Mouse (Mus musculus): Measurements from ENCODE around the gene Myo16.
A peak's percentile ranks its signal among the peaks of the same experiment; 100 is the strongest.

Gene Myo16

GRCm38 (mm10) chr8:10633360-10634140 is 479.8 kb downstream of the Myo16 start:
- DNase-seq = peak; percentile 72

GRCm38 (mm10) chr8:10634421-10634820 is 480.7 kb downstream of the Myo16 start:
- DNase-seq = peak; percentile 91

DNA sequence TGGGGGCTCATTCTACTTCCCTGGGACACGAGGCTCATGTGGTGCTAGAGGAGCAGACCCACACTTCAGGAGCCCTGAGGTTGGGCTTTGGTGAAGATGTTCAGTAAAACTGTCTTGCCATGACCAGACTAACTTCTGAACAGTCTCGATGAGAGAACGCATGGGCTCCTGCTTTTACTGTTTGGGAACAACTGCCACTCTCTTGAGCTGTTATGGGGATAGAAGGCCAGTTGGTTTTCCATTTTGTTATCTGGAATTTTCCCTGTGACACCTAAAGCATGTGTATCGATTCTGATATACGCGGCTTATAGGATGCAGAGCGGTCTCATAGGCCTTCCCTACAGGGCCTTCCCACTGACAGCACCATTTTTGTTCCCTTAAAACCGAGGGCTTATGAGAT is 485.2 kb downstream of the Myo16 start:
- DNase-seq = peak; percentile 64

- DNase-seq = peak; percentile 82
These were observed 486.6 kb downstream of the Myo16 start for GRCm38 (mm10) chr8:10640176-10640810.

- DNase-seq = no peak
These were observed 487.1 kb downstream of the Myo16 start for GRCm38 (mm10) chr8:10640859-10641258.

DNA sequence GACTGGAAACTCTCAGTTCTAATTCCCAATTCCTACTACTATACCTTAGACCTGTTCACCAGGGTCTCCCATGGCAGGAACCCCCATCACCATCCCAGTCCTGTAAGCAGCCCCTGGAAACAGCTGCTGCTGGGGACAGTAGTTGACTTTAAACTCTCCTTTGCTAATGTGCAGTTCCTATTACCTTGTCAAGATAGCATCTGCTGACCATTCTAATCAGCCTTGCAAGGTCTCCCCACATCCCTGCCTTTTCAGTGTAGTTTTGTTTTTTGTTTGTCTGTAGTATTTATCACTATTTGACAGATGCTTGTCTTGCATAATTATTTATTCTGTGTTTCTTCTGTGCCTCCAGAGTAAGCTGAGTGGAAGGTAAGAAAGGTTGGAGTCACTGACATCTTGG is 487.6 kb downstream of the Myo16 start:
- DNase-seq = peak; percentile 72

GRCm38 (mm10) chr8:10643244-10643643 is 489.5 kb downstream of the Myo16 start:
- peak; percentile 79 for DNase-seq

GRCm38 (mm10) chr8:10644481-10644880 is 490.8 kb downstream of the Myo16 start:
- DNase-seq = peak; percentile 85

- peak; percentile 48 for DNase-seq
These were observed 492.0 kb downstream of the Myo16 start for GRCm38 (mm10) chr8:10645740-10646139.

- peak; percentile 88 for DNase-seq
These were observed 492.8 kb downstream of the Myo16 start for GRCm38 (mm10) chr8:10646485-10646884.

GRCm38 (mm10) chr8:10651546-10652315 is 498.0 kb downstream of the Myo16 start:
- DNase-seq = peak; percentile 84

DNA sequence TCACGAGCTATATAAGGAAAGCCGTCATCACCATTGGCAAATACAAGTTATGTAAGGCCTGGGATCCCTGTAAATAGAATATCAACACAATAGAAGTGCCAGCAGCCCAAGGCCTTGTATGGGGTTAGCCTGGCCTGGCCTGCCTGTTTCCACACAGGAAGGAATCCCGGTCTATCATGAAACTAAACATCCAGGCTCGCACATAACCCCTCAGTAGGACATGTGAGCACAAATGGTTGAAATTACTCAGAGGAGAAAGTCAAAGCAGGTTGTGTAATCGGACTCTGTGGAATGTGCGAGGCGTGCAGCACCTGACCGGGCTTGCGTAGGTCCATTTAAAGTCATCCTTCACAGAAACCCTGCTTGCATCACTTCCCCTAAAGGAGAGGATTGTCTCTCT is 499.6 kb downstream of the Myo16 start:
- peak; percentile 97 for DNase-seq

DNA sequence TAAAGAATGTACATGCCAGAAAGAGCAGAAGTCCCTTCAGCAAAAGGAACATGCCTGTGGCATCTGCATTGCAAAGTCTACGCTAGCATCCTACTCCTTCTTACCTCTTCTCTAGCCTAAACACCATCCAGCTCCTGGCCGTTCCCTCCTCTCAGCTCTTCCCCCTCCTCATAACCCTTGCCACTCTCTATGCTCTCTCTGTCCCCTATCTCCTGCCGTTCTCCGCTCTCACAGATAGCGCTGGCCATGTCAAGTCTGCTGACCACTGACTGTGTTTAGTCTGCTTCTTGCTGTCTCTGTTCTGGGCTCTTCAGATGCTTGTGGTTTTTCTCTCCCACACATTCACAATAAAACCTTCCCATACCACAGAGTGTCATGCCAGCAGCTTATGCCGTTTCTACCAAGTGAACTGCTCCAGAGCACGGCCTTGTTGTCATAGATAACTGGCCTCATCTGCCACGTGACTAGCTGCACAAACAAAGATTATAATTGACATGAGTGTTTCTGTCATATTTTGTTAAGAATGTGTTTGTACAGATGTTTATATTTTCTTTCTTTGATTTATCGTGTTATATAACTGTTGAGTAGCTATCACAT is 501.3 kb downstream of the Myo16 start:
- DNase-seq = peak; percentile 64

DNA sequence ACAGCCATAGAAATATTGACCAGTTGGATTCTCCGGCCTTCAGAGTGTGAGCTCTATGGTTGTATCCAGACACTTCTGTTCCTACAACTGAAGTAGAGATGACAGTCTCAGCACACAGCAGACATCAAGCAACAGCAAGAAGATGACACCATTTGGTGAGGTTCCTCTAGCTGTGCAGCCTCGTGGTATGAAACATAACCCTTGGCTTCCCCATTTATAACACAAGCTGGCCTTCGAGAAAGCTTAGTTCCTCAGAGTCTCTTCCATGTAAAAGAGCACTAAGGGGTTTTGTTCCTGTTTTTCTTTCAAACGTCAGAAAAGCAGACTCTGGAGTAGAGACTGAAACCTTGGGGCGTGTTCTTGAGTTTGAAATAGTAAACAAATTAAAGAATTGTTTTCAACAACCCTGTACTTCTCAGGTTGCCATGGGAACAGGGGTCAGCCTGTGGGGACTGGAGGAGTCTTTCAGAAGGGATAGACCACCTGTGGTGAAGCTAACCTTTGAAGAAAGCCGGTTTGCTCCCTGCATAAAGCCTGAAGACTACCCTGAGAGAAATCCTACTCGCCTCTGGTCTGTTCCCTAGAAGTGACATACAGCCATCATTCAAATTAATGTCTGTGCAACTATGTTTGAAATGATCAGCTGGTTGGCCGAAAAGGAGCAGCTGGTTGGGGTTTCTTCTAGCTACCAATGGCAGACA is 510.2 kb downstream of the Myo16 start:
- peak; percentile 87 for DNase-seq

DNA sequence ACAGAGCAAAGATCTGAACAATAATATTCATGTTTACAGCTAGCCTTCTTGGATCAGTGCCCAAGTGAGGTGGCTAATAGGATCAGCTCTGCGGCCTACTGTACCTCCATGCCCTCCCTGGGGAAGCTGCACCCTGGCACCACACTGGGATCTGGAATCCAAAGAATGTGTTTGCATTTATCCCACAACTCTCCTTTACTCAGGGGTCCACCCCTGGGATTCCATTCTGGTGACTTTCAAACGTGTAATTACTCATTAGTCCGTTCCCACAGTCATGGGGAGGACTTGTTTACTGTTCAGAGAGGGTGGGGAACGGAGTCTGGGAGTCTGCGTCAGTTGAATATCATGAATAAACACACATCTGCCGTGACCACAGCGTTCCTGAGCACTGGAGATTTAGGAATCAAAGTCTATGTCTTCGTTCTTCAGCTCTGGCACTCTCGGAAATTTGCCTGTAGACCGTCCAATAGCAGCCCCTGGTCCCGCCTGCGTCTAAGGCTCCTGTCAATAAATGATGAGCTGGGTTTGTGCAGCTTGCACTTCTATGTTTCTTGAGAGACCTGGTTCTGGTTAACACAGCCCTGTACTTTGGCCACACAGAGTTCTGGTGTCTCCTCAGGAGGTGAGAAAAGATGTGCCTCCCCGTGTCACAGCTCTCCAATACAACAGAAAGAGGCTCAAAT is 511.3 kb downstream of the Myo16 start:
- peak; percentile 86 for DNase-seq

- peak; percentile 56 for DNase-seq
These were observed 512.1 kb downstream of the Myo16 start for GRCm38 (mm10) chr8:10665821-10666283.

DNA sequence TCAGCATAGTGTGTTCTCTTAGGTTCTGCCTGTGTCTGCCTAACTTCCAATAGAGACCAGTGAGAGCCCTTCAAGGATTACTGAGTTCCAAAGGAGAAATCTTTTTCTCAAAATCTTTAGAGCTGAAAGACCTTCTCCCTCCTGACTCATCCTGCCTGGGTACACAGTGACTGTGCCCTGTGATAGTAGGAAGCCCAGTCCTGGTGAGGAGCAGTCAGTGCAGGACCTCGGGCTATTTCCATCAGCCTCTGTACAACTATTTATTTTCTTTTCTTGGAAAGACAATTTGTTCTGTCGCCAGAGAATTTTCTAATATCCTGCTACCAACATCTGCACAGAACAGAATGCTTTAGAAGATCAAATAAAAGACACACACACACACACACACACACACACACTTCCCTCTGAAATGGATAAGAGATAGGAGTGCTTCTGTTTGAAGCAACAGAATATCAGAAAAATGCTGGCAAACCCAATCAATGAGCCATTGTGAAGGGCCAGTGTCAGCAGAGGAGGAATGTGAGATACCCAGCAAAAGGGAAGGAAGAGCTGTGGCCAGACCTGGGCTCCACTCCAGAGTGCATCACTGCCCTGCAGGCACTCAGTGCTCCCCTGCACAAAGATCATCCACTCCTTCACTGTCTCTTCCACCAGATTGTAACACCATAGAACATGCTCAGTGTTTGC is 518.3 kb downstream of the Myo16 start:
- peak; percentile 25 for DNase-seq

DNA sequence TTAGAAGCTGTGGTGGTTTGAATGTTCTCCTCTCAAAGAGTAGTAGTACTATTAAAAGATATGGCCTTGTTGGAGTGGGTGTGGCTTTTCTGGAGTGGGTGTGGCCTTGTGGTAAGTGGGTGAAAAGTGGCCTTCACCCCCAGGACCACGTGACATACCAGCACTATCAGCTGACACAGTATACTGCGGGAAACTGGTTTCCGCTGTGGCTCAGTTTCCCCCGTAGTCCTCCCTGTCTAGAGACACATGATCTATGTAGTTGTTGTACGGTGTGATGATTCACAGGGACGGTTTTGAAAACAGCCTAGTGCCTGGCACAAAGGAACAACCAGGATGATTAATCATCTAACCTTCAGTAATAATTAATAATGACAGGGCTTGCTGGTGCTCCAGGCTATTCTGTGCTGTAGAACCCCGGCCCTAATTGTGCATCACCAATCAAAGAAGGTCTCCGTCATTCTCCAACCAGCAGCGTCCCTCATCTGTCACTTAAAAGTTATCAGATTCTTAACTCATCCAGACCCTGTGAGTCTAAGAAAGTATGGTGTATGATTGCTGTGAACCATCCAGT is 524.2 kb downstream of the Myo16 start:
- DNase-seq = peak; percentile 83

DNA sequence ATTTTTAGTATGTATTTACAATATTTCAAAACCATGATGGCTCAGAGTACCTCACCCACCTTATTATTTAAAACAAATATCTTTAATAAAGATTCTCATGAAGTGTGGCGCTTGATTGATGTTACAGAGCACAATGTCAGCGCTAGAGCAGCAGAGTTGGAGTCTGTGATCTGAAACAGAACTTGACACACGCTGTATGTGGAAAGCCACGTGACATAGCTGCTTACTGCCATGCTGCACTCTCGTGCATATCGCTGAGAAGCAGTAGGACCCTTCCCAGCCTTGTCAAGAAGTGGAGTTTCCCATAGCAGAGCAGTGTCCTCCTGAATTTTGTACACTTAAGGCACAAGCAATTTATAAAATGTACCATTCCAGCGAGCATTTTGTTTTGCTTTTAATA is 528.2 kb downstream of the Myo16 start:
- DNase-seq = peak; percentile 29

- peak; percentile 48 for DNase-seq
These were observed 529.4 kb downstream of the Myo16 start for GRCm38 (mm10) chr8:10683088-10683487.
